Mouse (Mus musculus) left cerebral cortex, adult 9 months (tissue): Measurements from ENCODE around the gene Eno4.
"Not testable (repeated sequence)": the region's sequence is repeated elsewhere in the genome, so short reads cannot be mapped to it uniquely, and the experiment has no call there.

Experiments
- DNase-seq, 2 experiments: peaks; one replicate each; pipeline ENCODE4 v3.0.0; 2022; ENCODE audit warnings: low spot score in 2 of 2

The Eno4 gene

DNA sequence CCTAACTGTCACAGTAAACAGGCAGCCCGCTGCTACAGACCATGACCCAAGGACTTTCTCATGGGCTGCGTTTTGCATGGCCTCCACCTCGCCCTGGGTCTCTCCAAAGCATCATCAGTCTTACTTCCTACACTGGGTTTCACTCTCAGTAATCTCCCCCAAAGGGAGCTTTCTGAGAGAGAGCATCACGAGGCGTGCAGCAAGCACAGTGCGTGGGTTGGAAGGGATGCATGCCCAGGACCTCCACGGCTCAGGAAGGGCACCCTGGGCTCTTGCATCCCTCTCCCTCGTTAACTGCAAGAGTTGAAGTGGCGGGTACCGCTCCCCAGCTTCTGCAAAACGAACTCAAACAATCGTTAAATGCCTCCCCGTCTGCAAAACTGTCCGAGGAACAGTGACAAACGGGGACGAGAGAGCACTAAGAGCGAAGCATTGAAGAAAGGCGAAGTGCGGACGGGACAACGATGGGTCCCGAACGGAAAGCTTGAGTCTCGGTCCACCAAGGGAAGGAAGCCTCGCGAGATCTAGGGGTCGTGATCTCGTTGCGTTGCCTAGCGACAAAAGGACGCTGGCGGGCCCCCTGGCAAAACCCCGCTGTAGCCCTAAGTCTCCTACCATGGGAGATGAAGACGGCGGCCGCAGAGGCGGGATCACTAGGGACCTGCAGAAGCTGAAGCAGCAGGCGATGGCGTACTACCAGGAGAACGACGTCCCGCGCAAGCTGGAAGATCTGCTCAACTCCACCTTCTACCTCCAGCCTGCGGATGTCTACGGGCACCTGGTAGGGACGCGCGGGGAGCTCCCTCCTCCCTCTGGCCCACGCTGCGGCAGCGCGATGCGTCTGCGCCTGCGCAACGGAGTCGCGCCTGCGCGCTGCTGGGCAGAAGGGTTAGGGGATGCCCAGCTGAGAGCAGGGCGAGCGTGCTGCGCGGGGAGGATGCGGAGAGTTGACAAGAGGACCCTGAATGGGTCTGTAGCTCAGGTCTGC is at the start of gene Eno4, which contains the start of gene Hspa12a:
TSS of gene Eno4 (plus strand) at position 585 of the 988 bp plus-strand sequence.
TSS of gene Hspa12a (minus strand) at position 814 of the 988 bp plus-strand sequence.
- DNase-seq = peak; percentile 89 to 96

DNA sequence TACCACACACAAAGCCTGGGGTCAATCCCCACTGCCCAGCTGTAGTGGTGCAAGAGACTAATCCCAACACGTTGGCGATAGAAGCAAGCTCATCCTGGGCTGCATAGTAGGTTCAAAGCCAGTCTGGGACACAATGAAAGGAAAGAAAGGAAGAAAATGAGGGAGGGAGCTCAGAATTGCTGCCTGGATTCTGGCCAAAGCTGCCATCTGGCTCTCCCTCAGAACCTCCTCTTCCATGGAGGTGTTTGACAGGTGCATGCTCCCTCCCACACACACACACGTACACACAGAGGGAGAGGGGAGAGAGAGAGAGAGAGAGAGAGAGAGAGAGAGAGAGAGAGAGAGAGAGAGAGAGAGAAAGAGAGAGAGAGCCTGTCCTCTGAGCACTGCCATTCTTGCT is 47.0 kb upstream of the Eno4 start:
- peak in 1 of 2 experiments; percentile 43 for DNase-seq

DNA sequence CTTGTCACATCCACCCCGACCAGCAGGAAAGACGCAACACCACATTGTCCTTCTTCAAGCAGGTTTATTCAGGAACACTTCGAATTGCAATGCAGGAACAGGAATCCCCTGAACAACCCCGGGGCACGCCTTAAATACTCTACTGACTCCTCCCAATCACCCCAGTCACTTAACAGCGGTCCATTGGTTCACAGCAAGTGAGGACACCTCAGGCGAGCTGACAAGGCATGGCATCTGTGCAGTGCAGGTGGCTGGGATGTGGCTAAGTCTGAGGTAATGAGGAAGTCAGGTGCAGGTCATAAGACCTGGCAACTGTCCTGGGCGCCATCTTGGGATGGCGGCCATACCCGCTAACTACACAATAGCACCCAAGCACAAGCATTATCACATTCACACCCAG is 42.8 kb upstream of the Eno4 start:
- DNase-seq = not testable (repeated sequence)

DNA sequence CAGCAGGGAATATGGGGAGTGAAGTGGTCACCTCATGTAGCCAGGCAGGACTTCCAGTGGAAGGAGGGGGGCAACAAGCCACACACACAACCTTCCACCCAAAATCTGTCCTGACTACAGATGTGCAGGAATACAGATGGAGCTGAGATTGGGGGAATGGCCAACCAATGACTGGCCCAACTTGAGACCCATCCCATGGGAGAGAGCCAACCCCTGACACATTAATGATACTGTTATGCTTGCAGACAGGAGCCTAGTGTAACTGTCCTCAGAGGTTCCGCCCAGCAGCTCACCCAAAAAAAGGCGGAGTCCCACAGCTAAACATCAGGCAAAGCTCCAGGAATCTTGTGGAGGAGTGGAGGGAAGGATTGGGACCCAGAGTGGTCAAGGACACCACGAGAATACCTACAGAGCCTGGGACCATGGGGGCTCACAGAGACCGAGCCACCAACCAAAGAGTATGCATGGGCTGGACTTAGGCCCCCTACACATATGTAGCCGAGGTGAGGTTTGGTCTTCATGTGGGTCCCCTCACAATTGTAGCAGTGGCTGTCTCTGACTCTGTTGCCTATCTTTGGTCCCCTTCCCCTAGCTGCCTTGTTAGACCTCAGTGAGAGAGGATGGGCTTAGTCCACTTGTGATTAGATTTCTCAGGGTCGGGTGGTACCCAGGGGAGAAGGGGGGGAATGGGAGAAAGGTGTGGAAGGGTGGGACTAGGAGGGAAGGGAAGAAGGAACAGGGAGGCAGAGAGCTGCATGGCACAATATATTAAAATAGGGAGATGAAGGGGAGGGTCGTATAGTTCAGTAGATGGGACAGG is 39.9 kb upstream of the Eno4 start:
- DNase-seq = no peak

DNA sequence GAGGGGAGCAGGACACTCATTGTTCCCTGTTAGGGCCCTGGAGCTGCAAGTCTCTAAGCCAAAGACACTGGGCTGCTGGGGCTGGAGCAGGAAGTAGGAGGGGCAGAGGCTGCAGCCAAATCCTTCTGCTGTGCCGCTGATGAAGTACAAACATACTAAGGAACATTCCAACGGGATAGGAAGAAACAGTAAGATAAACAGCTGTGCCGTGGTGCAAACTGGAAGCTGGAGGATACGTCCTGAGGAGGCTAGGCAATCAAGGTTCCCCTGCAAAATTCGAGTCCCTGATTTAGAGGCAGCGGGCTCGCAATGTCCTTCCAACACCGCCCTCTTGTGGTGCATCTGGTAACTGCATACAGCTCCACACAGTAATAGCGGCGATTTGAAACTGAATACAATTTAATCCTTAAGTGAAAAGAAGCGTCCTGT is 39.3 kb upstream of the Eno4 start:
- peak in 1 of 2 experiments; percentile 90 for DNase-seq

- DNase-seq = no peak
These were observed 36.5 kb upstream of the Eno4 start for GRCm38 (mm10) chr19:58906685-58907084.

- no peak for DNase-seq
These were observed 35.2 kb upstream of the Eno4 start for GRCm38 (mm10) chr19:58908018-58908417.

GRCm38 (mm10) chr19:58910941-58911368 is 32.3 kb upstream of the Eno4 start:
- DNase-seq = no peak

DNA sequence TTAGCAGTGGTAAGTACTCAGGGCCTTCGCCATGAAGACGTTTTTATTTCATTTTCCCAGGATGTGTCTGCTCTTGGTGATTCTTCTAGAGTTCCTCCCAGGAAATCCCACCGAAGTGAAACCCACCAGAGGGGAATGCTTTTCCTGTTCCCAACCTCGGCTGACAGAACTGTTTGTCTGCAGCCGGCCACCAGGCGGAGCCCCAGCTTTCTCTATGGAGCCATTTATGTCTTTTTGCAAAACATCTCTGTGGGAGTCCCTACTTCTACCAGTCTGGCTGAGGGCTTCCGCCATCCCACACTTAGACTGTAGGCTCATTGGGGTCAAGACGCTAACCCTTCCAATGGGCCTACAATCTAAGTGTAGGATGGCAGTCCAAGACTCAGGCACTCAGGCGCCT is 31.8 kb upstream of the Eno4 start:
- peak in 1 of 2 experiments; percentile 68 for DNase-seq

GRCm38 (mm10) chr19:58913301-58913700 is 29.9 kb upstream of the Eno4 start:
- DNase-seq = no peak

DNA sequence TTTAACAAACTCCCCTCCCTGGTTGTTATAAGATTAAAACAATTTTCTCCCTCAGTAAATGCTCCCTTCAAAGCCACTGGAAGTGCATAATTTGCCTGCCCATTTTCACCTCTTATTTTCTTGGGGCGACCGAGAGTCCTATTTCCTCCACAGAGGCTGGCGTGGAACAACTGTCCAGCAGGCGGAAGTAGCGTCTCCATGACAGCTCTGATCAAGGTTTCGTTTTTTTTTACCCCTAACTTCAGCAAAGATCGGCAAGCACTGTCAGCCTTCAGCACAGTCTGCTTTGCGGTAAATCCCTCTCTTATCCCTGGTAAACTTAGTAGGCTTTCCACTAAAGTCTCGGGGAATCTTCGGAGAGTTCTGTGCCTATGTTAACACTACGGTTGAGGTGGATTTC is 24.6 kb upstream of the Eno4 start:
- no peak for DNase-seq

DNA sequence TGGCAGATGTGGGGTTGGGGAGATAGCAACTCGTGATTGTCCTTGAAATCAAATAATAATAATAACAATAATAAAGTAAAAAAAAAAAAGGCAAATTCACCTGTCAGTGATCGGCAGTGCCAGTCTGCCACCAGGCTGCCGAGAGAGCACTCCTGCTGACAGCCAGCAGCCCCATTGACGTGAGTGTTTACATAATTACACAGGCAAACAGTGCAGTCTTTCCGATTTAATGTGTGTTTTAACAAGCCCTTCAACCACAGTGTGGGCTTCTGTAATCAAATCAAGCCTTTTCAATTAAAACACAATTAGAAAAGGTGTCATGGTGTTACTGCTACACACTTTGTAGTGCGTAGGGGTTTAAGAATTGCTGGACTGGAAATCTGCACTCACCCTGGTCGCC is 24.1 kb upstream of the Eno4 start:
- no peak for DNase-seq

GRCm38 (mm10) chr19:58931081-58931800 is 12.0 kb upstream of the Eno4 start:
- no peak for DNase-seq

DNA sequence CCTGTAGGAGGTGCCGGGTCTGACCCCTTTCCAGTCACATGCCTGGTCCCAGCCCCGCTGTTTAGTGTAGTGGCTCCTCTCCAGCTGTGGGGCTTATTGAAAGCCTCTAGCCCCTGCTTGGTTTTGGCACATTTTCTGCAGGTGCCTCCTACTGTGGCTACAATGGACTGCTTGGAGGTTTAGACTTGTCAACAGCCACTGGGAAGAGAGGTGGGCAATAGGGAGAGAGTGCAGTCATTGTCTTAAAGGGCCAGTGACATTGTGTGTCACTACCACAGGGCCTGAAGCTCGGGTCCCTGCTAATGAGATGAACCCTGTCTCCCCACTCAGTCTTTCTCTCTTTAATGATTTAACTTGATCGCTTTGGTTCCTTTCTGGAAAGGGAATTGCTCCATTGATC is 10.2 kb upstream of the Eno4 start:
- no peak for DNase-seq

DNA sequence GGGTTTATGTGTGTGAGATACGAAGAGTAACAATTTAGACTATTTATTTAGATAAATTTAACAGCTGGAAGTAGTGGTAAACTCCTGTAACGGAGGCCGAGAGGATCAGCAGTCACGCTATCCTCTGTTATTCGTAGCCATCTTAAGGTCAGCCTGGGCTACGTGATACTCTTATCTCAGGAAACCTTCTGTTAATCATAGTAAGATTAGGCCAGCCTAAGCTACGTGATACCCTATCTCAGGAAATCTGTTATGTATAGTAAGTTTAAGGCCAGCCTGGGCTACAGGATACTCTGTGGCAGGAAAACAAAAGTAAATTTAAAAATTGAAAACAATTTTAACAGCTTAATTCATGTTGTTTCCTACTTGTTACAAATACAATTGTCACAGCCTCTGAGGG is 2.7 kb downstream of the Eno4 start:
- DNase-seq = no peak

GRCm38 (mm10) chr19:58951521-58951920 is 8.3 kb downstream of the Eno4 start:
- DNase-seq = no peak

DNA sequence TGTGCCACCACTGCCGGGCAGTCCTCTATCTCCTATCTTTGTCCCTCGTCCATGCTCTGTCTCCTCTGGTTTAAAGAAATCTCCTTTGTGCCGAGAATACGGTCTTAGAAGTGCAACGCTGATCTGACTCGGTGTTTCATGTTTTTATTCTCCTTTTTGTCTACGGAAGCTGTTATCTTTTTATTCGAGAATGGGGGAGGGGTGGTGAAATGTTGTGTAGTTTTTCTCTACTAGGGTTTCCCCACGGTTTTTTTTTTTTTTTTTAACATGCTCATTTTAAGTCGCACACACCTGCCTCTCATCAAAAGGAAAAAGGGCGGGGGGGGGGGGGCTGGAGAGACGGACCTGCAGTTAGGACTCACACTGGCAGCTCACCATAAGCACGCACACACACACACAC is 9.0 kb downstream of the Eno4 start:
- no peak for DNase-seq

GRCm38 (mm10) chr19:58954779-58955178 is 11.6 kb downstream of the Eno4 start:
- no peak for DNase-seq

DNA sequence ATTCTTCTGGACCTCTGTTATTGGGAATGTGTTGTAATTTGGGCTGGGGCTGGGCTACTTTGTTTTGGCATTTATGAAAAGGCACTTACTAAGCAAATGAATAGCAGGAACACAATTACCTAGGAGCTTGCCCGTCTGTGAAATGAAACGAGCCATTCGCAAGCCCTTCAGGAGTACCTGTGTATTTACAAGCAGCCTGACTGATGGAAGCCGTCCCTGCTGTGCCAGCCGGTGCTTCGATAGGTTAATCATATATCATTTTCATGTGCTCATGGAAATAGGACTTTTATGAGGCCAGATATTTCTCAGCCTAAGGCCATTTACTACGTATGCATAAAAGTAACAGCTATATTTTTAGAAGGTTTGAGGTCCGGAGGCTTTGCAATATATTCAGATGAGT is 19.8 kb downstream of the Eno4 start:
- no peak for DNase-seq

DNA sequence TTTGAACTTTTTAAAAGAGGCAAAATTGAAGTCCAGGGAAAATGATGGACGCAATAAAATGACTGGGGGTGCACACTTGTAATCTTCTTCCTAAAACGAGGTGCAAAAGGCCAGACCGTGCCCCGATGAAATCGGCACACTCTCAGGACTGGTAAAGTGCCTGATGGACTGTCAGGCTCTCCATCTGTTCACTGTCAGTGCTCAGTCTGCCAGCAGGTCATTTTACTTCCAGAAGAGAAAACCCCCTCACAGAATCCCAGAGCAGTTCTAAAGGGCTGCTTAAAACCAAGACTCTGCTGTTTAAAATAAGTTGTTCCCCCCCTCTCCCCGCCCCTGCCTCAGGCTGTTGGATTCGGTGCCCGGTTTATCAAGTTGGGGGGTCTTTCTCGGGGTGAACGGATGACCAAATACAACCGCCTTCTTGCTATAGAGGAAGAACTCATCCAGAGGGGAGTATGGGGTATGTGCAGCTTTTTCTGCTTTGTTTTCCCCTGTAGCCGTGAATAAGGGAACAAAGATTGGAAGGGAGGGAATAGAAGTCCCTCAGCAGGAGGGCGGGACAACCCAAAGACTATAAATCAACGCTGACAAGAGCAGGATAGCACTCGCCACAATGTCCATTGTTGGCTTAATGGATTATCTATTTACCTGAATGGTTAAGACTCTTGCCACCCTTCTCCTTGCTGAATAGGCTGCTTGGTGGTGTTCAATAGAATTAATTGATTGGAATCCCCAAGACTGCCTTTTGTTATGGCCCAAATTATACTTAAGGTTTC is 25.7 kb downstream of the Eno4 start:
- DNase-seq = no peak

DNA sequence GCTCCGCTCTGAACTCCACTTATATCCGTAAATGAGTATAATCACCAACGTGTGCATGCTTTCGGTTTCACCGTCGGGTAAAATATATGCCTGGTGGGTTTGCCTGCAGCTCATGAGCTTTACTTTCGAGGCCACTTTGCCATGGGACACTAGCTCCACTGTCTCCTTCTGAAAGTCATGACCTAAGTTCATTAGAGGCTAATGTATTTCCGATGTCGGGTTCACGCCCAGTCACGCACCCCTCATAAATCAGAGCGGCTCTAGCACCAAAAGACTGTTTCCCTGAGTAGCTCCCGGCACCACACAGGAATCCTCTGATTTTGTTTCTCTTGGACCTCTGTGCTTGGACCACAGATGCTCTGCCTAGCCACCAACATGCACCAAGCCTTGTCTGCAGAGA is 27.6 kb downstream of the Eno4 start:
- DNase-seq = no peak
